Mouse (Mus musculus) yolk sac, embryonic 10.5 days (tissue): Measurements from ENCODE around the gene H2-Ob.
"Not testable (repeated sequence)": the region's sequence is repeated elsewhere in the genome, so short reads cannot be mapped to it uniquely, and the experiment has no call there.

ENCODE experiments used
- DNase-seq: peaks from one replicate; pipeline ENCODE4 v3.0.0-alpha.2; 2017; ENCODE audit warnings: low spot score

Gene H2-Ob

GRCm38 (mm10) chr17:34207866-34208265, 30.8 kb upstream of the H2-Ob start:
- DNase-seq, result no peak

GRCm38 (mm10) chr17:34208421-34208820, 30.3 kb upstream of the H2-Ob start:
- DNase-seq, result no peak

DNA sequence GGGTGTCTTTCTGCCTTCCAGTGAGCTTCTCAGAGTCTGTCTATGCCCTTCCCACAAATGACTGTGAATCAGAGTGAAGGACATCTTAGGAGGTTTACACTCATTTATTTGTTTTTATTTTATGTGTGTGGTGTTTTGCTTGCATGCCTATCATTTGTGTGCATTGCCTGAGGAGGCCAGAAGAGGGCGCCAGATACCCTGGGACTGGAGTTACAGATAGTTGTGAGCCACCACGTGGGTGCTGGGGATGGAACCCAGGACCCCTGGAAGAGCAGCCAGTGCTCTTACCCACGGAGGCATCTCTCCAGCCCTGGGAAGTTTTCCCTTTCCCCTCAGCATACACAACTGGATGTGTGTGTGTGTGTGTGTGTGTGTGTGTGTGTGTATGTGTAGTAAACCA, 29.0 kb upstream of the H2-Ob start:
- no peak for DNase-seq

DNA sequence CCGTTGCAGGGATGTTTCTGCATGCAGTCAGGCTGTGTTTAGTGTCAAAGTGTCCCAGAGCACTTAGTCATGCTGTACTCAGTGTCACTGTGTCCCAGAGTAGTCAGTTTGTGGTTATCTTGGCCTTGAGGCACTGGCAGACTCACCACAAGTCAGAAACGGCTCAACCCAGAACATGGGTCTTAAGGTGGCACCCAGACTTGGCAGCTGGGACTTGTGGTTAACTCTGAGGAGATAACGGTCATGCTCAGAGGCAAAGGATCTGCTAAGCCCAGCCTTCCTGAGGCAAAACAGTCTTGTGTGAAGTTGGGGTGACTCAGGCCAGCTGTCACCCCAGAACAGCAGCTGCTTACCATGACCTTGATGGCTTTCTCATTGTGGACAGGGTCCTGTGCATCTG, 28.1 kb upstream of the H2-Ob start:
- no peak for DNase-seq

DNA sequence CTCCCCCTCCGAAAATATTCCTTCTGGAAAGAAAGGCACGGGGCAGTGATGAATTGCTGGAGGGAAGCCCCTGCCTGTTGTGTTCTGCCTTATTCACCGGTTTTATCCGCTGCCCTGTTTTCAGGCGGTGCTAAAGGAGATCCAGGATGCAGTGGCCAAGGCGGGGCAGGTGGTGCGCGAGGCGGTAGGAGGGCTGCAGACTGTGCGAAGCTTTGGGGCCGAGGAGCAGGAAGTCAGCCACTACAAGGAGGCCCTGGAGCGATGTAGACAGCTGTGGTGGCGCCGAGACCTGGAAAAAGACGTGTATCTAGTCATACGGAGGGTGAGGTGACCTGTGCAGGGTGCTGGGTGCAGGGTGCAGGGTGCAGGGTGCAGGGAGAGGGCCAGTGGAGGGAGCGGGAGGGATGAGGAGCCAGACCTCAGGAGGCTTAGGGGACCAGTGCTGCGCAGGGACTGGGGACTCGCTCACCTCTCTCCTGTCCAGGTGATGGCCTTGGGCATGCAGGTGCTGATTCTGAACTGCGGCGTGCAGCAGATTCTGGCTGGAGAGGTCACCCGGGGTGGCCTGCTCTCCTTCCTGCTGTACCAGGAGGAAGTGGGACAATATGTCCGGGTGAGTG, 26.8 kb upstream of the H2-Ob start:
- DNase-seq, result no peak

GRCm38 (mm10) chr17:34213936-34214335, 24.8 kb upstream of the H2-Ob start:
- no peak for DNase-seq

DNA sequence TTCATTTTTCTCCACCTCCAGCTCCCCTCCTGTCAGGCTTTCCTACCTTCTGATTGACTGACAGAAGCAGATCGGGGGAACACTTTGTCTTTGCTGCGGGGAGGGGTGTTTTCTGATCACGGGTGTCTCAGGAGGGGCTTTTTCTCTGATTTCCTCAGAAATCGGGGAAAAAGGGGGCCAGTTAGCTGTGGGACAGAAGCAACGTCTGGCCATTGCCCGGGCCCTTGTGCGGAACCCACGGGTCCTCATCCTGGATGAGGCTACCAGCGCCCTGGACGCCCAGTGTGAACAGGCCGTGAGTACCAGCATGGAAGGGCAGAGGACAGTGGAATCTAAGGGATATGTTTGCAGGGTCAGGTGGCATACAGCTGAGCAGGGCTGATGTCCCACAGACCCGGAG, 23.5 kb upstream of the H2-Ob start:
- DNase-seq, result no peak

DNA sequence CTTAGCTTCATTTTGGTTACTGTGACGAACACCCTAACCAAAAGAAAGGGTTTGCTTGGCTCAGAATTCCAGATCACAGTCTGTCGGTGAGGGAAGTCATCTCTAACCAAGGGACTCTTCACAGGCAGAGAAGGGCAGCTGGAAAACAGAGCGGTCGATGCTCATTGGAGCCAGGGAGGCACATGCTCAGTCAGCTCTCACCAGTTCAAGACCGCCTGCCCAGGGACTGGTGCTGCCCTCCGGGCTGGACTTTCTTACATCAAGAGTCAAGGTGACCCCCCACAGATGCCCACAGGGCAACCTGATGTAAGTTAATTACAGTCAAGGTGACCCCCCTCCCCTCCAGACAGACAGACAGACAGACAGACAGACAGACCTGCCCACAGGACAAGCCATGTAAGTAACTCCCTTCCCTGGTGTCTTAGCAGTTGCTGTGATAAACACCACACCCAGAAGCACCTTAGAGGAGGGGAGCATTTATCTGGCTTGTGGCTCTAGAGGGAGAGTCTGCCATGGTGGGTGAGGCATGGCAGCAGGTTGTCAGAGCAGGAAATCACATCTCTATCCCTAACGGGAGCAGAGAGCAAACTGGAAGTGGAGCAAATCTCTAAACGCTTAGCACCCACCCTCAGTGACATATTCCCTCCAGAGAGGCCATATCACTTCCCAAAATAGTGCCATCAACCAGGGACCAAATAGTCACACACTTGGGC, 21.3 kb upstream of the H2-Ob start:
- DNase-seq, result no peak

GRCm38 (mm10) chr17:34217986-34218385, 20.7 kb upstream of the H2-Ob start:
- DNase-seq, result no peak

- DNase-seq, result no peak
Observed at GRCm38 (mm10) chr17:34218675-34219074, 20.0 kb upstream of the H2-Ob start.

- DNase-seq, result not testable (repeated sequence)
Observed at GRCm38 (mm10) chr17:34219096-34219495, 19.6 kb upstream of the H2-Ob start.

- DNase-seq, result not testable (repeated sequence)
Observed at GRCm38 (mm10) chr17:34219801-34220200, 18.9 kb upstream of the H2-Ob start.

- not testable (repeated sequence) for DNase-seq
Observed at GRCm38 (mm10) chr17:34220401-34220800, 18.3 kb upstream of the H2-Ob start.

DNA sequence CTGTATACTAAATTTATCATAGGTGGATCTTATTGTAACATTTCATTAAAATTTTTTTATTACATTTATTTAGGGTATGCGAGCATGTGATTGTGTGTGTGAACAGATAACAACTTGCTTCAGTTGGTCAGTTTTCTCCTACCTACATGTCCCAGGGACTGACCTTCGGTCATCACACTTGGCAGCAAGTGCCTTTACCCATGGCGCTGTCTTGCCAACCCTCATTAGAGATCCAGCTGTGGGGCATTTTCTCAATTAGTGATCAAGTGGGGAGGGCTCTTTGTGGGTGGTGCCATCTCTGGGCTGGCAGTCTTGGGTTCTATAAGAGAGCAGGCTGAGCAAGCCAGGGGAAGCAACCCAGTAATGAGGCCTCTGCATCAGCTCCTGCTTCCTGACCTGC, 13.9 kb upstream of the H2-Ob start:
- no peak for DNase-seq

DNA sequence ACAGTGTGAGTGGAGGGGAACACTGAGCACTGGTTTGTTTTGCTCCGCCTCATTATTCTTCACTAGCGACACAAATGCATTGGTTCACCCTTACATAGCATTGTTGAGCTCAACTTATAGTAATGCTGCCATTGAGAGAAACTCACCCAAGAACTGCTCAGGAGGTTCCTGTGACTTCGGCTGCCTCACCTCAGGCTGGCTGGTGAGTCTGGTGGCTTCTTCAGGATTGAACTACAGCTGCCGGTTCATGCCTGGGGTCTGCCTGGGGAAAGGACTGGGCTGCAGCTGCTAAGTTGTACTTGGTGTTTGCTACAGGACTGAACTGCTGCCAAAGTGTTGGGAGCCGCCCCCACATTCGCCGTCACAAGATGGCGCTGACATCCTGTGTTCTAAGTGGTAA, 13.3 kb upstream of the H2-Ob start:
- DNase-seq, result no peak

DNA sequence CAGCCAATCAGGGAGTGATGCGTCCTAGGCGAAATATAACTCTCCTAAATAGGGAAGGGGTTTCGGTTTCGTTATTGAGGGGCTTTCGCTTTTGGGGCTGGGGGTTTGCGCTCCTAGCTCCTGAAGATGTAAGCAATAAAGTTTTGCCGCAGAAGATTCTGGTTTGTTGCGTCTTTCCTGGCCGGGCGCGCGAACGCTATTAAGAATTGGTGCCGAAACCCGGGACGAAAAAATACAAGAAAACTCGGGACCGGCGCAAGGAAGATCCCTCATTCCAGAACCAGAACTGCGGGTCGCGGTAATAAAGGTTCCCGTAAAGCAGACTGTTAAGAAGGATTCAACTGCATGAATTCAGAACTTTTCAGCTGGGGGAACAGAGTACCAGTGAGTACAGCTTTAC, 12.8 kb upstream of the H2-Ob start:
- DNase-seq, result not testable (repeated sequence)

- DNase-seq, result not testable (repeated sequence)
Observed at GRCm38 (mm10) chr17:34230971-34231370, 7.7 kb upstream of the H2-Ob start.

- not testable (repeated sequence) for DNase-seq
Observed at GRCm38 (mm10) chr17:34232021-34232420, 6.7 kb upstream of the H2-Ob start.

DNA sequence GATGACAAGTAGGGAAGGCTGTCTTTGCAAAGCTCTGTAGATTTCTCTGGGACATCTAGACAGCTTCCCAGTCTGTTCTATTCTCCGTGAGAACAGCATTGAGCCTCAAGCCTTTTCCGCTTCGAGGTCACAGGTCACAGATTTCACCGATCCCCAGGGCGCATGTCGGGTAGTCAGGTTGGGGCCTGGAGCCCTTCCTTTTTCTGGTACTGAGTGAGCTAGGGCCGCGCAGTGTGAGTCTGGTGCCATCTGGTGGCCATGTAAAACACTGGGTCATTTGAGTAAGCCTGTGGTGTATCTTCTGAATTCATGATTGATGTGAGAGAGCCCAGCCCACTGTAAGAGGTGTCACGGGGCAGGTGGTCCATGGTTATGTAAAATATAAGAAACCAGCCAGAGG, 3.8 kb upstream of the H2-Ob start:
- DNase-seq, result no peak

GRCm38 (mm10) chr17:34236691-34237090, 2.0 kb upstream of the H2-Ob start:
- no peak for DNase-seq

- DNase-seq, result no peak
Observed at GRCm38 (mm10) chr17:34237741-34238140, 962 bp upstream of the H2-Ob start.

GRCm38 (mm10) chr17:34239601-34240041, 918 bp downstream of the H2-Ob start:
- no peak for DNase-seq

DNA sequence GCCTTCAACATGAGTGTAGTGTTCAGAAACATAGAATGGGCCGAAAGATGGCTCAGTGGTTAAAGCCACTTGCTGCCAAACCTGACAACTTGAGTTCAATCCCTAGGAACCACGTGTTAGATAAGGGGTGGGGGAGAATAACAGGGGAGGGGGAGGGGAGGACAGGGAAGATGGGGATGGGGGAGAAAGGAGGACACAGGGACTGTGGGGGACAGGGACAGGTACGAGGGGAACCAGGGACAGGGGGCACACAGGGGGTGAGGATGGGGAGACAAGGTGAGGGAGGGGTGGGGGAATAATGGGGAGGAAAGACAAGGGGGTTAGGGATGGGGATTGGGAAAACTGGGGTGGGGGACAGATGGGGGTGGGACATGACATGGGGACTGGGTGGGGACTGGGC, 1.7 kb downstream of the H2-Ob start:
- no peak for DNase-seq

DNA sequence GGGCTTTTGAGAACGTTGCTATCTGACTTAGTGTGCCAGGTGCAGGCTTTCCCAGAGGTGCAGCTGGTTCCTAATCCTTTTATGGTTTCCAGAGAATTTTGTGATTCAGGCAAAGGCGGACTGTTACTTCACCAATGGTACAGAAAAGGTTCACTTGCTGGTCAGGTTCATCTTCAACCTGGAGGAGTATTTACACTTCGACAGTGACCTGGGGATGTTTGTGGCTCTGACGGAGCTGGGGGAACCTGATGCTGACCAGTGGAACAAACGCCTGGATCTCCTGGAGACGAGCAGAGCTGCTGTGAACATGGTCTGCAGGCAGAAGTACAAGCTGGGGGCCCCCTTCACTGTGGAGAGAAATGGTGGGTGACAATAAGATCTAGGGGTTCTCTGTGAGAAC, 2.2 kb downstream of the H2-Ob start:
- DNase-seq, result no peak
